Mouse (Mus musculus) kidney, adult 18-20 months (tissue): ENCODE data around the gene Vmn1r181.
"Not testable (repeated sequence)": the region's sequence is repeated elsewhere in the genome, so short reads cannot be mapped to it uniquely, and the experiment has no call there.

Experiments used
- DNase-seq: peaks from one replicate; pipeline ENCODE4 v3.0.0; 2021

Gene Vmn1r181

DNA sequence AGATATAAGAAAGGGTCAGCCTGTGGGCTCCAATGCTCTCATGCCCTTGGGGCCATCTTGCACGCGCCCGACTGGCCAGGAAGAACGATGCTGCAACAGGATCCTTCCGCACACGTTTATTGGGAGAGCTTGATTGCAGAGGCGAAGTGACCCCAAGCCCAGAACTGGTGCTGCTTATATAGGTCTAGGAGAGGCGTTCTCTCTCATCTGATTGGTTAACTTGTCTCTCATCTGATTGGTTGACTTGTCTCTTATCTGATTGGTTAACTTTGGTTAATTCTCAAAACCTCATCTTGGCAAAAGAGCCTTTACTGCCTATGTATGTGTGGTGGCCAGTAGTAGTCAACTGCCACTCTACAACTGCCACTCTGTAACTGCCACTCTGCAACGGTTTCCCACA lies at the start of gene Vmn1r181:
Gene Vmn1r181, plus strand, starts transcription at position 301 of the 400 bp plus-strand sequence.
- not testable (repeated sequence) for DNase-seq

DNA sequence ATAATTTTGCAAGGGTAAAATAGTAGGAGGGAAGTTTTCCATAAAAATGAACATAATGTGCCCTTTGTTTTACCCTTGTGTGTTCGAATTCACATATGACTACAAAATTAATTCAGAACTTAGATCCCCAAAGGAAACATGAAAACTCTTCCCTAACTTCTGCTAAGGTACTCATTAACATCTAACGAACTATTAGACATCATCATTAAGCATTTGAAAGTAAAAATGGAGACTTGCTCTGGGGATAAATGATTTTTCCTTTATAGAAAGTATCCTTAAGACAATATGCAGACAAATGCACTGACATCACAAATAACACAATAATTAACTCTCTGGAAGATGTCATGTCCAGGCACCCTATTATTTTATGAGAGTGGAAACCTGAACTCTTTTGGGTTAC lies 47.7 kb upstream of the Vmn1r181 start, which contains the start of gene Vmn1r179:
Gene Vmn1r179, plus strand, starts transcription at position 301 of the 400 bp plus-strand sequence.
- DNase-seq, result no peak

DNA sequence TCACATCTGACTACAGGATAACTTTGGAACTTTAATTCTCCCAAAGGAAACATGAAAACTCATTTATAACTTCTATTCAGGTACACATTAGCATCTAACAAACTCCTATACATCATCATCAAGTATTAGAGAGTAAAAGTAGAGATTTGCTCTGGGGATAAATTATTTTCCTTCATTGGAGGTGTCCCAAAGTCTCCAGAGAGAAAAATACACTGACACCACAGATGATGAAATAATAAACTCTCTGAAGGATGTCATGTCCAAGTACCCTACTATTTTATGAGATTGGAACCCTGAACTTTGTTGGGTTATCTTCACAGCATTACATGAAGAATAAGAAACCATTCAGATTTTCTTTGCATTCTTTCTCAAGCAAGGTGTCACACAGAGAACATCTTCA lies 24.1 kb upstream of the Vmn1r181 start, which contains the start of gene Vmn1r180:
Gene Vmn1r180, plus strand, starts transcription at position 301 of the 400 bp plus-strand sequence.
- no peak for DNase-seq

GRCm38 (mm10) chr7:23968044-23968443 lies 6.4 kb upstream of the Vmn1r181 start:
- peak; percentile 25 for DNase-seq

DNA sequence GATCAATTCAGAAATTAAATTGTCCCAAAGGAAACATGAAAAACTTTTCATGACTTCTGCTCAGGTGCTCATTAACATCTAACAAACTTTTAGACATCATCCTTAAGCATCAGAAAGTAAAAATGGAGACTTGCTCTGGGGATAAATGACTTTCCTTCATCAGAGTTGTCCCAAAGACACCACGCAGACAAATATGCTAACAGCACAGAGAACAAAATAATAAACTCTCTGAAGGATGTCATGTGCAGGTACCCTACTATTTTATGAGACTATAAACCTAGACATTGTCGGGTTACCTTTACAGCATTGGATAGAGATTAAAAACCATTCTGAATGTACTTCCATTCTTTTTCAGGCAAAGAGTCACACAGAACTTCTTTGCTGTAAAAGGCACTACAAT lies 27.0 kb downstream of the Vmn1r181 start, which contains the start of gene V1rd19:
Gene V1rd19, plus strand, starts transcription at position 301 of the 400 bp plus-strand sequence.
- no peak for DNase-seq
